Mouse (Mus musculus) gastrocnemius, adult 18-20 months (tissue): Measurements from ENCODE around the gene Mpv17l2. TPM values are rescaled to one million over a fixed set of nuclear protein-coding genes. Genes with fewer than 3 reads are reported as not detected.

Source experiments
- DNase-seq: peaks from one replicate; pipeline ENCODE4 v3.0.0; 2021; ENCODE audit warnings: low spot score
- long read RNA-seq, 2 experiments: library from polyadenylated mRNA; stranded (forward); transcript quantifications; one replicate each; pipeline ENCODE4 v2.0.0; 2021
- total RNA-seq, 2 experiments: library from RNA; stranded (reverse); gene quantifications; 2 replicates each; pipeline ENCODE4 v1.2.3; 2021

The Mpv17l2 gene
- 10 to 100 TPM; 19.9 to 20.9 TPM for total RNA-seq
- long read RNA-seq, experiment 1, transcript Mpv17l2-201 (5 exons, 980 nt) = major isoform, 26 of 31 reads
- long read RNA-seq, experiment 1, partial matches to known transcripts = 0 of 31 reads
- long read RNA-seq, experiment 1, other reads (novel, unspliced or antisense) = 3 of 31 reads
- long read RNA-seq, experiment 2, transcript Mpv17l2-201 (5 exons, 980 nt) = major isoform, 25 of 30 reads
- long read RNA-seq, experiment 2, partial matches to known transcripts = 0 of 30 reads
- long read RNA-seq, experiment 2, other reads (novel, unspliced or antisense) = 5 of 30 reads

DNA sequence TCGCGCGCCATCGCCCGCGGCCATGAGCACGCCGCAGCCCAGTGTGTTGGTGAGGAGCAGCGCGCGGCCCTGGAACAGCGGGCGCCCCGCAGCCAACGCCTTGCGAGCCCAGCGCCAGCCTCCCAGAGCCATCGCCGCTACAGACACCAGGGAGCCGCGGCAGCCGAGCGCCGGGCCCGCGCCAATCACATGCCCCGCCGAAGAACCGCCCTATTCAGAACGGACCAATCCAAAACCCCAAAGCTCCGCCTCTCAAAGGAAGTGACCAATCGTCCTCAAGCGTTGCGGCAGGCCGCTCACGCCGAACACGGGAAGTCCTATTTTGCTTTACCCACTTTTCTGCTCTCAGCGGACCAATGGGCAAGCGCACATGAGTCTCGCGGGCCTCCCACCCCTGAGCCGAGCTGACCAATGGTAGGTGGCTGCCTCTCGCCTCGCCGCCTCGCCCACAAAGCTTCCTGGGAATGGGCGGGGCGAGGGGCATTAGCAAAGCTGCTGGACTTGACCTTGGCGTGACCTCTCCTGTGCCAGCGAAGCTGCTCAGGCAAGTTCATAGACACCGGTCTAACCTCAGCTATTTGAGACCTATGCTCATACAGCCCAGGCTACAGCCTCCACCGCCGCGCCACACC lies at the start of gene Mpv17l2:
Mpv17l2 (minus strand) TSS at position 172 of the 632 bp plus-strand sequence.
- peak; percentile 98 for DNase-seq

DNA sequence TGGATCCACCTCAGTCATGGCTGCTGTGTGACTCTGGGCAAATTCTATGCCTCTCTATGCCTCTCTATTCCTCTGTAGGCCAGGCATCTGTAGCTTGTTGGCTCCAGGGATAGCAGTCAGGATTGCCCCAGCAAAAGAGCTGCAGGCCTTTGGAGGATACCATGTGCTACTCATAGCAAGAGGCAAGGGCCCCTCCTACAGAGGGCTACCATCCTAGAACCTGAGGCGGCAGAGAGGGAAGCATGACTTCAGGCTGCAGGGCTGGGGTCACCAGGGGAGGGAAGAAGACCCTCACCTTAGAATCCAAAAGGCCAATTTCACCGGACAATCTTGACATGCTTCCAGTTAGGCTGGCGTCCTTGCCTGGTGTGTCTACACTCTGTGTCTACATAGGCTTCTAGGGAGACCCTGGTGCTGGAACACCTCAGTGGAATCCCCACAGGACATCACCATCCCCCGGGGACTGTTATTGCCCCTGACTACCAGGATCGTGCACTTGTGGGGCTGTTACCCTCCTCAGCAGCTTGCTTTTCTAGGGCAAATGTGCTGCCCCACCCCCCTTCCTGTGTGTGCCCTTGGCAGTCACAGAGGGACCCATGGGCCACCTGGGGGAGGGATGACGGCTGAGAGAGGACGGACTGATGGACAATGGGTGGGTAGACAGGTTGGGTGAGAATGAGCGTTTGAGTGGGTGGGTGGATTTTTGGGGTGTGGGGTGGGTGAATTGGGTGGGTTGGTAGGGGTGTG lies 48.4 kb upstream of the Mpv17l2 start:
- no peak for DNase-seq

DNA sequence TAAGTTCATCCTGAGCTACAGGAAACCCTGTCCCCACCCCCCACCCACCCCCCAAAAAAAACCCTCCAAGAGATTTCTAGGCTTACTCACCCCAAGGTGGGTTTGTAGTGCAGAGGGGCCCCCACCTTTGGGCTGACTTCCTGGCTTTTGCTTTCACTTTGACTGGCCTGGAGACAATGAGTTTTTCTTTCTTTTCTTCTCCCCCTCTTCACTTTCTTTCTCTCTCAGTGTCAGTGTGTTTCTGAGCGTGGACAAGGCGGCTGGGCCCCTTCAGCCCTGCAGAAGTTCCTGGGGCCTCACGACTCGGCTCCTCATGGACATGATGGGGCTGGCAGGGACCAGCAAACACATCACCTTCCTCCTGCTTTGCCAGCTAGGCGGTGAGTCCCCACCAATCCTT lies 47.5 kb upstream of the Mpv17l2 start, which contains the start of gene Il12rb1:
Il12rb1 (plus strand) TSS at position 211 of the 400 bp plus-strand sequence.
- DNase-seq = no peak

DNA sequence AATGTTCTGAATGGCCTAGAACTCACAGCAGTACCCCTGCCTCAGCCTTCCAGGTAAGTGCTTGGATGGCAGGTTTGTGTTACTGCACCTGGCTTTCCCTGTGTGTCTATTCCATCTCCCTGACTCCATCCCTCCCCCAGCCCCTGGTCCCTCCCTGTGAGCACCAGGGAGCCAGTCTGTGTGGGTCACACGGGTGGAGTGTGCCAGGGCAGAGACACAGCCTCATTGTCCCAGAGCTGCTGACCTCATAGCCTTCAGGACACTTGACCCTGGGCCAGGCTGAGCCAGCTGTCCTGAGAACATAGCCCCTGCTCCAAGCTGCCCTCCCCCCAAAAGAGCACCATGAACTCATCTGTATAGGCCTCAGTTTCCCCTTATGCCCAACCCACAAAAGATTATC lies 46.6 kb upstream of the Mpv17l2 start:
- no peak for DNase-seq

DNA sequence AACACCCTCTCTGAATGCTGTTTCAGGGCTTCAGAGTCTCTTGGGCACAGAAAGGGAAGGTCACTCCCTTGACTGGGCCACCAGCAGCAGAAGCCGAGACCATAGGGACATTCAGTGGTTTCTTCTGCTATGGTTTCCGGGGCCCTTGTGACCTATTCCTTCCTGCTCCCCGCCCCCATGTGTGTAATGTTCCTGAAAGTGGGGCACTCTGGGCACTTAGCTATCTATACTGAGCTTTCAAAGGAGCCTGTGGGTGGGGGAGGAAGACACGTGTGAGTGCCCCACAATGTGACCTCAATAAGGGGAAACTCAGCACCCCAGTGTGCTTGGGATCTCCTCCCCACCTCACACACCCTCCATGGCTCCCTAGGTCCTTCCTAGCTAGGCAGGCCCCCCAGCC lies 45.8 kb upstream of the Mpv17l2 start:
- no peak for DNase-seq

DNA sequence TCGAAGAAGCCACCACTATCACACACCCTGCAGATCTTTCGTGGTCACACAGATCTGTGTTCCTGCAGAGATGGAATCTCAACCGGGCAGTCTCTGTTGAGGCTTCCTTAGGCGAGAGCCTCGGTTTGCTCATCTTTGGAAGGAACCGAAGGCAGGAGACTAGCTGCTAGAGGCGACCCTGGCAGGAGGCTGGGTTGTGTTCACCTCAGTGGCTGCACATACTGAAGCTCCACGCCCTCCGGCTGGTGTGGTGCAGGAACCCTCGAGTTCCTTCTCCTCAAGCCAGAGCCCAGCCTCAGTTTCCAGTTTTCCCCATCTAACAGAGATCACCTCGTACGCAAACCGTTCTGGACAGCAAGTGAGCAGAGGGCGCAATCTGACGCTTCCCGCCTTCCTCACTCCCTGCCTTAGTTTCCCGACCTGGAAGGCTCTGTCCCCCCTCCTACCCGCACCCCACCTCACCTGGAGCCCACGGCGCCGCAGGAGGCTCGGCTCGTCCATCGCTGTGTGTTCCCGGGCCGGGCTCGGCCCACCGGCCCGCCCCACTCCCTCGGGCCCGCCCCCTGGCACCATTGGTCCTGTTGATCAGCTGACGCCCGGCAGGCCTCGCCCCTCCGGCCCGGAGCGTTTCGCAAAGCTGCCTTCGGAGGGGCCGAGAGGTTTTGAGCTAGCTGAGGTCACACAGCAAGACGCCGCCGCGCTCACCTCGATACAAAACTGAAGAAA lies 43.9 kb upstream of the Mpv17l2 start, which contains the start of gene Mast3:
Mast3 (minus strand) TSS at position 574 of the 726 bp plus-strand sequence.
- DNase-seq = peak; percentile 89

DNA sequence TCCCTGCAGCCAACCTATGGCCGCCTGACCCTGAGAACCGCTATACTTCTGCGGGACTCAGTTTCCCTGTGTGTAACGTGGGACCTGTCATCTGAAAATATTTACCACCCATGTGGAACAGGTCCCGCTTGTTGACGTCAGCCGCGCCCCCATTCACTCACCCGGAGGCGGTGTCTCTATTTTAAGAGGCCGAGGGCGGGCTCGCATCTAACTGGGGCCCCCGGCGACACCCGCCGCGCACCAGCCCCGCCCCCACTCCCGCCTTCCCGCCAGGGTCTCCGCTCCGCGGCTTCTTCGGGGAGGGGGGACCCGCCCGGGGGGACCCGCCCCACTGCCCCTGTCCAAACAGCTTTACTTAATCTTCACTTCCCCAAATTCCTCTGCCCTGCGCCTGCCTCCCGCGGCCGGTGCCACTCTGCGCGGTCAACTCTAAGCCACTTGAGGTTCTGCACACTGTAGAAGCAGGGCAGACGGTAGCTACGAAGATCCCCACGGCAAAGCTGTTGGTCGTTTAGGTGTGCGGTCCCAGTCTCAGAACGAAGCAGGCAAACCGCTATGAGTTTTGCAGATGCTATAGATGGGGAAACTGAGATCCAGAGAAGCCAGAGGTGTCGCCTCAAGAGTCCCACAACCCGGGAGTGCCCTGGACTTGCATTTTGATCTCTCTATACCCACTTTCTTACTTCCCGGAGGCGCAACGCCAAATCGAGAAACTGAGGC lies 43.2 kb upstream of the Mpv17l2 start:
- DNase-seq = peak; percentile 47

DNA sequence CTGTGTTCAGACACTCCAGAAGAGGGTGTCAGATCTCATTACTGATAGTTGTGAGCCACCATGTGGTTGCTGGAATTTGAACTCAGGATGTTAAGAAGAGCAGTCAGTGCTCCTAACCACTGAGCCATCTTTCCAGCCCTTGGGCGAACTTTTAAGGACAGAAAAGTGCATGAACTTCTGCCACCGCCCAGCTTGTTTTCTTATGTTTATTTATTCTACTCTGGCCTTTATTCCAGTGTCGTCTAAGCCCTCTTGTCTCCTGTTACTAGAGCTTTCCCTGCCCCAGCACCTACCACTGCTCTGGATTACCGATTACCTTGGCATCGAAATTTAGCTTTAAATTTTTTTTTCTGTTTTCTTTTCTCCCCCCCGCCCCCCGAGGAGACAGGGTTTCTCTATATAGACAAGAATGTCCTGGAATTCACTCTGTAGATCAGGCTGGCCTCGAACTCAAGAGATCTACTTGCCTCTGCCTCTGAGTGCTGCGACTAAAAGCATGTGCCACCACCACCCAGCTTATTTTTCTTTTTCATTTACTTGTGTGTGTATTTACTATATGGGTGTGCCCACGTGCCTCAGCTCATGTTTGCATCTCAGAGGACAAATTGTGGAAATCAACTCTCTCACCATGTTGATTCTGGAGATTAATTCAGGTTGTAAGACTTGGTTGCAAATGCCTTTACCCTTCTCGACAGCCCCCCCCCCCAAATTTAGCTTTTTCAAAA lies 42.2 kb upstream of the Mpv17l2 start:
- no peak for DNase-seq

DNA sequence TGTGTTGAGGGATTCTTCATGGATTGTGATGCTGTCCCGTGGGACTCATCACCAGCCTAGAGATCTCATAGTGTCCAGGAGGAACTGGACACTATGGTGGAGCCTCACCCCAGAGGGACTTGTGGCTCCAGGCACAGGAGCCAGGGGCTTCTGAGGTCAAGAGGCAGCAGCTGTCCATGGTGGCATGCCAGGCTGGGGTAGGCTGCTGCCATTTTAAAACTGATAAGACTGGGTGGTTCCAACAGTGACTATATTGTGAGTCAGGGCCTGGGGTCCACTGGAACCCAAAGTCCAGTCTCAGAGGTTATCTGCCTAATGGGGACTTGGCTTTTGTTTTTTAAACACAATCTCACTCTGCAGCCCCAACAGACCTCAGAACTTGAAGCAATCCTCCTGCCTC lies 41.1 kb upstream of the Mpv17l2 start:
- DNase-seq = no peak

DNA sequence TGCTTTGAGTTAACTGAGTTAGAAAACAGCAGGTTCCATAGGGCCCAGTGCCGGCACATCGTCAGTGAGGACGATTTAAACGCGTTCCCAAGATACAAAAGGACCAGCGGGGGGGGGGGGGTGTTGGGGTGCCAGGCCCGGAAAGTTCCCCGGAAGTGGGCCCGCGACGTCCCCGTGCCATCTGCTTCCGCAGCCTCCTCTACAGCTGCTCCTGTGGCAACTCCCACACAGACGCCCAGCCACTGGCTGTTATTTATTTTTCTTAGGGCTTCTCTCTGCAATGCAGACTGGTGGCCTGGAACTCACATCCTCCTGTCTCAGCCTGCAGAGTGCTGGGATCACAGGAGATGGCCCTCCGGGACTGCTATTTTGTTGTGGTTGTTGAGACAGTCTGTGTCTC lies 40.4 kb upstream of the Mpv17l2 start:
- DNase-seq = no peak

DNA sequence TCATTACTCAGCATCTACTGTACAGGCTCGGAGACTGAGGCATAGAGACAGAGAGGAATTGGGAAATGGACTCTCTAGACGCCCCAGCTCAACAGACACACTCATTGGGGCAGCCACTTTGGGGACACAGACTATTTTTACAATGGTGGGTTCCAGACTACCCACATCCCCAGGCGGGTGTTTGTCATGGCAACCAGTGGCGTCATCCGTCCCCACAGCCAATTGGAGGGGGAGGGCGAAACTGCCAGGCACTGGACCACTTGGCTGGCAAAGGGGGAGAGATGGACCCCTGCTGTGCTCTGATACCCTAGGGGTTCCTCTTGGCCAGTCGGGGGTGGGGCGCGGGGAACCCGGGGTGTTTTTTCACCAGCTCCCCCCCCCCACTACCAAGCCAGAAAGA lies 39.9 kb upstream of the Mpv17l2 start:
- no peak for DNase-seq

DNA sequence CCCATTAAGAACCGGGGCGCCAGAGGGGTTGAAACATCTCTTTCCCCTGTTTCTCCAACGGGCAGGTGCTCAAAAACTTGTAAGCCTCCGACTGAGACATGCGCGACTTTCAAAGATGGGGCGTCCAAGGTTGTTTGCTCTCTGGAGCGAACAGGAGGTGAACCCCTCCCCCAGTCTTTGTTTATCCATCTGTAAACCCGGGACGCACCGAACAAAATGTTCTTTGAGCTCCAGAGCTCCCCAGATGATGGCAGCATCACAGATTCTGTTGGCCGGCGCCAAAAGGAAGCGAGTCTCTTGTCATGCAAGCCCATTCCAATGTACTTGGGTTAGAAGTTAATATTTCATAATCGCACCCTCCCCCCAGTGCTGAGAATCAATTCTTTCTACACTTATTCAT lies 37.5 kb upstream of the Mpv17l2 start:
- peak; percentile 75 for DNase-seq

DNA sequence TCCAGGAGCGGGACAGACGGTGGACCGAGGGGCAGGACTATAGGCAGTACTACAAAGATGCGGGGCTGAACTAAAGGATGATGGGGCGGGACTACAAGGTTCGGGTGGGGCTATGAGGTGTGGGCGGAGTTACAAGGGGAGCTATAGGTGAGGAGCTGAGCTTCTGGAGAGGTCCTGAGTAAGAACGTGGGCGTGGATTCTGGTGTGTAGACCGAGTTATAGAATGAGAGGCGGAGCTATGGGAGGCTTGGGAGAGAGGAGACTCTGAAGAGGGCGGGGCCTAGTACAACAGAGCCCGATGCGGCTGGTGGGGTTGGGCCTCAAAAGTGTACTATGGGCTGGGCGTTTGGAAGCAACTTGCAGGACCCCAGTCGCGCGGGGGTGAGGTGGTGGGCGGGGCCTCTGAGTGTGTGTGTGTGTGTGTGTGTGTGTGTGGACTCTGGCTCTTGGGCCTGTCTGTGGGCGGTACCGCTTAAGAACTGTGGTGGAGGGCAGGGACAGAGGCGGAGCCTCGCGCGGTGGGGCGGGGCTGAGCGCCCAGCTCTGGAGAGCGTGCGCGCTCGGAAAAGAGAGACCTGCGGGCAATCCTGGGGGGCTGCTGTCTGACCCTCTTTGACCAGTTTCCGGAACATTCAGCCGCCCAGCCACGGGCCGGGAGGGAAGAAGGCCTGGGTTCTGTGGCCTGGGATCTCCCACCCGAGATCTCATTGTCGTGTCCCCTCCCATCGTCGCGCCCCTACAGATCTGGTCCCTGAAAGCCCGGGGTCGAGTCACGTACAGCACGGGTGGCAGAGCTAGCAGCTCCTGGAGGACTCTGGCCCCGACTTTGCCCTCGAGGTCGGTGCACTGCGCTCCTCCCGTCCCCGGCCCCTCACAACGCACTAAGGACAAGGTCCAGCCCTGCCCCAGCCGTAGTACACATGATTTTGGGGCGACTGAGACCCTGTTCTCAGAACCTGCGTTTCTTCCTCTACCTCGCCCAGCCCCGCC lies 36.6 kb upstream of the Mpv17l2 start:
- DNase-seq = peak; percentile 88

DNA sequence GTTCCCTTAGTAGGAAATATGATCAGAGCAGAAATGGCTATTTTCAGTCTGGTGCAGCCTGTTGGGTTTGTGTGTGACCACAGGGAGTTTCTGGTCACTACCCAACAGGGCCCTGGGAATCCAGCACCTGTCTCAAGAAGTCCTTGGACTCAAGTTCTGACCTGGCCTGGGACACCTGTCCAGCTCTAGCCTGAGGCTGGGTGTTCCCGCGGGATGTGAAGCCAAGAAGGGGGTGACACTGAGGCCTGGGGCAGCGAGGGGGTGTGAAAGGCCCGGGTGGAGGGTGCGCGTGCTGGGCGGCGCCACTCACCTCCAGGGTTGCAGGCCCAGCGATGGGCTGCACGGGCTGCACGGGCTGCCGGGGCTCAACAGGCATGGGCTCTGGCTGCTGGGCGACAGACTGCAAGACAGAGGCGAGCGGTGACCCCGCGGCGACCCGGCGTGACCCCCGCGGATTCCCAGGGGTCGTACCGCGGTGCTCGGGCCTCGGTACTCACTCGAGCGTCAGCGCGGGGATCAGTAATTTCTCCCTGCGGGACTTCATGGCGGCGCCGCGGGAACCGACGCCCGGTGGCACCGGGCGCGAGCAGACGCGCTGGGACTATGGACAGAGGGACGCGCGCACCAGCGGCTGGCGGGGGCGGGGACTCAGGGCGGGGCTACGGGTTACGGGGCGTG lies 35.8 kb upstream of the Mpv17l2 start:
- no peak for DNase-seq

DNA sequence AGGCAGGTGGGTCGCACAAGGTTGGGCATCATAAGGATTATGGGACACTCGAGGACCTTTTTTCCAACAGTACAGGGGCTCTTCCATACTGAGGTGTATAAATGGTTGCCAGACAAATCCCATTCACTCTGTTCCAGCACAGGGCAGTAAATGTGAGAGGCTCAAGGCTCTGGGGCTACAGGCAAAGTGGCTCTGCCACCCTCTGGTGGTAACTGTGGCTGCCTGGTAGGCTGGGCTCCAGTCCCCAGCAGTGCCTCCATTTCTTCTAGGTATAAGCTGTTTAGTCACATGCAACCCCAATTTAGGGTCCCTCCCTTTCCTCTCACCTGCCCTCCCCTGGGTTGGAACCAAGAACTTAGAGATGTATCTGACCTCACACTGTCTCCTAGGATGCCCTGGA lies 34.6 kb upstream of the Mpv17l2 start:
- no peak for DNase-seq

DNA sequence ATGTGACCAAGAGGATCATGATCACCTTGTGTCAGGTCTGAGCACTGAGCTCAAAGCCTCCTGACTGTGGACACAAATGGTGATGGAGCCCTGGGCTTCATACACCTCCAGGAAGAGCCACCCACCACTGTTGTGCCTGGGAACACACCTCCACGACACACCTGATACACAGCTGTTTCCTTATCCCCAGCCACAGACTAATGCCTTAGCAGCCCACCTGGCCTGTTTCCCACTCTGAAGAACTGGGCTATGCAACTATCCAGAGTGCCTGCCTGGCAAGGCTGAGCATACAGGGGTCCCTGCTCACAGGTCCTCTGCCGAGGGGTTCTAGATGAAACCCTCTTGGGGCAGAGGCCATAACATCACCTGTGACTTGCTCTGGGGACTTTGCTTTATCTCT lies 33.5 kb upstream of the Mpv17l2 start:
- no peak for DNase-seq

DNA sequence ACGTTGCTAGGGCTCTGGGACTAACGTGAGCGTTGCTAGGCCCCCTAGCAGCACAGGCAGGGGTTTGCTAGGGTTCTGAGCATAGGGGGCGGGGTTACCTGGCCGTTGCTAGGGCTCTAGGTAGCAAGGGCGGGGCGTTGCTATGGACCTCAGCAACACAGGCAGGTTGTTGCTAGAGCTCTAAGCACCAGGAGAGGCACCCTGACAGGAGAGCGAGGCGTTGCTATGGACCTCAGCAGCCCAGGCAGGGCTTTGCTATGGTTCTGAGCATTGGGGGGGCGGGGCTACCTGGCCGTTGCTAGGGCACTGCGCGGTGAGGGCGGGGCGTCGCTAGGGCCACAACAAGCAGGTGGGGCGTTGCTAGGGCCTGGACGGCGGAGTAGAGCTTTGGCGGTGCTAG lies 32.0 kb upstream of the Mpv17l2 start:
- no peak for DNase-seq

DNA sequence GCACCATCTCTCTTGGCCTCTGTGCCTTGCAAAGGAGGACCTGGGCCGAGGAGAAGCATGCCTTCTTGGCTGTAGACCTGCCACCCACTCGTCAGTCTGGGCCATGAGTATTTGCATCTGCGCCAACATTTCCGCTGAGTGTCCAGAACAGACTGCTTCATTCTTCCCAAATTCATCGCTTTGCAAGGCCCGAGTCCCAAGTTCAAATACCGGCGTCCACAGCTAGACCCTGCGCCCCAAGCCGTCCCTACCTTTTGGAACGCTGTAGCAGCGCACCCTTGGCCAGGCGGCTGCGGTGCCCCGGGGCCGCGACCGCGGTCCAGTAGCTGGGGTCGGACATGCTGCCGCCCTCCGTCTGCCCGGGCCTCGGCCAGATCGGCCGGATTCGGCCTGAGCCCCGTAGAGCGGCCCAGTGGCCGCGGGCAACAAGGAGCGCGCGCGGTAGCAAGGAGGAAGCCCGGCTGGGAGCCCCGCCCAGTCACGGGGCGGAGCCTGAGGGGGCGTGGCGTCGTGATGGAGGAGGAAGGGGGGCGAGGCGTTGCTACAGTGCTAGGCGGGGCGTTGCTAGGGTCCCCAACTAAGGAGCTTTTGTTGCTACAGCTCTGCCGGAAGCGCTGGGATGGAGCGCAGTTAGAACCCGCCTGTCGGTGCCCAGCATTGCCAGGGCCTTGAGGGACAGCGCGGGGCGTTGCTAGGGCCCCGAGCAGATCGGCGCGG lies 31.4 kb upstream of the Mpv17l2 start:
- DNase-seq = peak; percentile 96
